25 mouse cellular contexts compared by ENCODE assay signal in the genomic region with DNA sequence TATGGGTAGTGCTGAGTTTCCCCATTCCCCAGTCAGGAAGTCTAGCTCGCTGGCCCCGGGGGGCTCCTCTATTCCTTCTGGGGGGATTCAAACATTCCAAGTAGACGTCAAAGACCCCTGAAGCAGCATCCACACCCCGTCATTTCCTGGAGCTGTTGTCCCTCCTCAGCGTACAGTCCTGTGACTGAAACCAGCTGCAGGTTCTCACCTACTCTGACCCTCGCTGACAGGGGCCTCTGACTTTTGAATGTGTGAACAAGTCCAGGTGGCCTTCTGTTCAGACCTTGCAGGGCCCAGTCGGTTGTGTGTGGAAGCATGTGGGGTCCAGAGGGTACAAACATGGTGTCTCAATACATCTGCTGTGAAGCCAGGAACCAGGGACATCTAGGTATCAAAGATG. TPM values are rescaled to one million over a fixed set of nuclear protein-coding genes. Genes with fewer than 3 reads are reported as not detected.
DNase-seq lines count a peak whose midpoint lies in the region; ATAC-seq and TF ChIP-seq lines count a peak whose summit lies in the region.
"Had no signal": no experiment of that assay in that cellular context is flagged by ENCODE, and none has a peak within 500 bp of the region (broad histone marks: within the 10 kb centered on the region; RNA-seq: fewer than 3 reads in every experiment).

No protein-coding gene starts in this region.

- DNase-seq in heart, adult 11 months: no peak
- DNase-seq in G1E (ENCODE audit: low spot score) (no peak), liver (peak; percentile 28)
- DNase-seq in midbrain, embryonic 11.5 days (ENCODE audit: low spot score, missing footprints): no peak
- DNase-seq in frontal cortex, adult 2 months (ENCODE audit: extremely low spot score in 1 of 2, low spot score in 1 of 2): no peak
- no peak for DNase-seq in ovary, postnatal 14 days (ENCODE audit: low spot score)
- DNase-seq: adrenal gland, adult 8-10 months; cerebellum, adult 11-12 months; cerebellum, postnatal 25 days; forebrain, postnatal 0 days; gastrocnemius, postnatal 36 days; heart, postnatal 14 days; kidney, postnatal 25 days; layer of hippocampus, postnatal 36 days; lung, postnatal 36 days; midbrain, embryonic 14.5 days had no signal

- H3K4me2 ChIP-seq in heart, embryonic 11.5 days: no peak overlapping the region
- H3K4me2 ChIP-seq in liver, embryonic 16.5 days (ENCODE audit: low read depth, low read length): 0 out of 2 replicates have a peak overlapping the region, but pooled peaks have one; percentile 56
- H3K4me2 ChIP-seq in midbrain, embryonic 11.5 days: no peak overlapping the region
- H3K4me2 ChIP-seq: heart, embryonic 12.5 days; lung, embryonic 15.5 days; neural tube, embryonic 12.5 days had no signal

- peak overlapping the region; percentile 67 for H3K27ac ChIP-seq in heart, embryonic 11.5 days (ENCODE audit: low read depth, low read length)
- H3K27ac ChIP-seq in liver, embryonic 16.5 days (ENCODE audit: low read length): peak overlapping the region; percentile 96
- no peak overlapping the region for H3K27ac ChIP-seq in midbrain, embryonic 11.5 days (ENCODE audit: low read depth, low read length)
- H3K27ac ChIP-seq: hindbrain, postnatal 0 days; layer of hippocampus, adult 2 months; lung, embryonic 15.5 days; neural tube, embryonic 12.5 days had no signal

- peaks cover 7% of the 10 kb centered on the region for H3K4me1 ChIP-seq in heart, embryonic 11.5 days (ENCODE audit: control insufficient read depth, insufficient read depth, low read length)
- peaks cover 81% of the 10 kb centered on the region for H3K4me1 ChIP-seq in G1E (ENCODE audit: insufficient read depth, low read depth, low read length)
- H3K4me1 ChIP-seq in liver, embryonic 16.5 days (ENCODE audit: control insufficient read depth, low read depth, low read length): peaks cover 64% of the 10 kb centered on the region
- H3K4me1 ChIP-seq in midbrain, embryonic 11.5 days (ENCODE audit: control insufficient read depth, insufficient read depth, low read length): no peaks in the 10 kb centered on the region
- H3K4me1 ChIP-seq: lung, embryonic 15.5 days; neural tube, embryonic 12.5 days had no signal

- WGBS in heart, embryonic 11.5 days (ENCODE audit: insufficient replicate concordance): 55% methylated on average over 7 of the region's 7 CpGs
- WGBS in liver, embryonic 16.5 days (ENCODE audit: insufficient replicate concordance): 68% methylated on average over 7 of the region's 7 CpGs
- 71% methylated on average over 7 of the region's 7 CpGs for WGBS in midbrain, embryonic 11.5 days

- no peaks in the 10 kb centered on the region for H3K36me3 ChIP-seq in heart, embryonic 11.5 days (ENCODE audit: control insufficient read depth, insufficient read depth, low read length)
- no peaks in the 10 kb centered on the region for H3K36me3 ChIP-seq in G1E (replicated peaks)
- no peaks in the 10 kb centered on the region for H3K36me3 ChIP-seq in liver, embryonic 16.5 days (ENCODE audit: control insufficient read depth, insufficient read depth)
- H3K36me3 ChIP-seq in midbrain, embryonic 11.5 days (ENCODE audit: control insufficient read depth, insufficient read depth, low read length): no peaks in the 10 kb centered on the region
- H3K36me3 ChIP-seq: heart, embryonic 12.5 days; lung, embryonic 15.5 days; neural tube, embryonic 12.5 days had no signal

- no peak for TF ChIP-seq CTCF in G1E (IDR thresholded peaks at IDR 0.05; ENCODE audit: low read depth, low read length)

- H3K27me3 ChIP-seq in heart, embryonic 11.5 days (ENCODE audit: control insufficient read depth, insufficient read depth, low read length): no peaks in the 10 kb centered on the region
- H3K27me3 ChIP-seq in G1E (ENCODE audit: insufficient read depth, low read length): no peaks in the 10 kb centered on the region
- H3K27me3 ChIP-seq in liver, embryonic 16.5 days (ENCODE audit: control insufficient read depth, insufficient read depth, low read depth, low read length): no peaks in the 10 kb centered on the region
- H3K27me3 ChIP-seq in midbrain, embryonic 11.5 days (ENCODE audit: control insufficient read depth, insufficient read depth, low read length): no peaks in the 10 kb centered on the region
- H3K27me3 ChIP-seq: heart, embryonic 12.5 days; lung, embryonic 15.5 days; megakaryocyte, embryonic 14.5 days; neural tube, embryonic 12.5 days had no signal

- no peak overlapping the region; the same call in 1 of the 2 replicates for H3K9ac ChIP-seq in heart, embryonic 11.5 days (ENCODE audit: low read depth, low read length)
- H3K9ac ChIP-seq in liver, embryonic 16.5 days (ENCODE audit: low read depth, low read length): peak overlapping the region; percentile 59
- H3K9ac ChIP-seq in midbrain, embryonic 11.5 days (ENCODE audit: low read length): no peak overlapping the region
- H3K9ac ChIP-seq: forebrain, postnatal 0 days; heart, embryonic 12.5 days; lung, embryonic 15.5 days; neural tube, embryonic 12.5 days had no signal

- no peak for ATAC-seq in heart, embryonic 11.5 days (replicated peaks; ENCODE audit: insufficient number of reproducible peaks, low FRiP score, low TSS enrichment)
- ATAC-seq in G1E (ENCODE audit: extremely low read depth, insufficient number of reproducible peaks, low FRiP score, poor library complexity, severe bottlenecking): no peak
- ATAC-seq in liver, embryonic 16.5 days (ENCODE audit: low read depth): no peak
- no peak for ATAC-seq in midbrain, embryonic 11.5 days (ENCODE audit: low FRiP score)
- ATAC-seq: activated CD4-positive, CD25-positive, alpha-beta regulatory T cell, adult 4 months; forebrain, postnatal 0 days; hindbrain, postnatal 0 days had no signal

- H3K4me3 ChIP-seq in heart, embryonic 11.5 days (ENCODE audit: low read depth, low read length): no peak overlapping the region
- H3K4me3 ChIP-seq in G1E (ENCODE audit: low read depth, low read length): peak overlapping the region; percentile 23; the same call in 1 of the 2 replicates
- H3K4me3 ChIP-seq in liver, embryonic 16.5 days (ENCODE audit: low read depth, low read length): no peak overlapping the region
- H3K4me3 ChIP-seq in midbrain, embryonic 11.5 days (ENCODE audit: low read depth, low read length): no peak overlapping the region
- H3K4me3 ChIP-seq: heart, embryonic 12.5 days; layer of hippocampus, adult 2 months; lung, embryonic 15.5 days; megakaryocyte, embryonic 14.5 days; neural tube, embryonic 12.5 days had no signal

- H3K9me3 ChIP-seq in heart, embryonic 11.5 days (replicated peaks; ENCODE audit: control insufficient read depth, low read length): no peaks in the 10 kb centered on the region
- H3K9me3 ChIP-seq in G1E (replicated peaks): no peaks in the 10 kb centered on the region
- H3K9me3 ChIP-seq in liver, embryonic 16.5 days (replicated peaks; ENCODE audit: control insufficient read depth, low read length): no peaks in the 10 kb centered on the region
- H3K9me3 ChIP-seq in midbrain, embryonic 11.5 days (ENCODE audit: control insufficient read depth, low read length): no peaks in the 10 kb centered on the region
- H3K9me3 ChIP-seq: heart, embryonic 12.5 days; lung, embryonic 15.5 days; megakaryocyte, embryonic 14.5 days; neural tube, embryonic 12.5 days had no signal

RNA-seq across cellular contexts. Expression of a gene that starts 55.2 kb away (rescaled TPM):
- polyA plus RNA-seq in heart, embryonic 11.5 days (2014; fragmentation: Nextera tagmentation; extraction: Ambion mirVana): 16.9 and 19.5 TPM in 2 replicates
- 184 and 189 TPM in 2 replicates for total RNA-seq in G1E (2014; fragmentation: Nextera tagmentation)
- 31.4 and 34.7 TPM in 2 replicates for total RNA-seq in G1E (2017)
- polyA plus RNA-seq in G1E (2012): 111 and 123 TPM in 2 replicates
- 14.2 and 14.9 TPM in 2 replicates for polyA plus RNA-seq in liver, embryonic 16.5 days (2015; fragmentation: Nextera tagmentation; extraction: Ambion mirVana)
- 13.9 and 14.0 TPM in 2 replicates for polyA plus RNA-seq in midbrain, embryonic 11.5 days (2014; fragmentation: Nextera tagmentation; extraction: Ambion mirVana)
- 45.6 and 47.8 TPM in 2 replicates for polyA plus RNA-seq in frontal cortex, adult 2 months (2012; rRNA removed)
